Mouse (Mus musculus): ENCODE results near the gene Glyatl3. TPM values are rescaled to one million over a fixed set of nuclear protein-coding genes. Genes with fewer than 3 reads are reported as not detected.

Gene Glyatl3
- total RNA-seq (2021) = not detected
- long read RNA-seq, experiment 1 = 0 reads
- long read RNA-seq, experiment 2 = 0 reads

DNA sequence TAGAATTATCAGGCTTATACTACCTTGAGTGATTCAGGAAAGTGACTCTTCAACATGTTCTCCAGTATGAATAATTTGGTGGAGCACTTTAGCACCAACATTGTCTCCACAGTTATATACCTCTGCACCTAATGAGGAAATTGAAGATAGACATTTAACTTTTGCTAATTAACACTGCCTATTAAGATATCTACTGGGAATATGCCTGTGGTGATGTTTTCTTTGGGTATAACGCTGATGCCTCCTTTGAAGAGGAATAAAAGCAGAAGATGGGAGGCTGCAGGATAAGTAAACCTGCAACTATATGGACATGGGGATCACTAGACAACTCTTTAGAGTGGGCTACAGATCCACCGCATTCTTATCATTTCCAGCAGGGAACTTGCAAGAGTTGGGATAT, at the start of gene Glyatl3:
Gene Glyatl3, minus strand, starts transcription at position 101 of the 400 bp plus-strand sequence.
- no peak for DNase-seq (ENCODE audit: low spot score)

DNA sequence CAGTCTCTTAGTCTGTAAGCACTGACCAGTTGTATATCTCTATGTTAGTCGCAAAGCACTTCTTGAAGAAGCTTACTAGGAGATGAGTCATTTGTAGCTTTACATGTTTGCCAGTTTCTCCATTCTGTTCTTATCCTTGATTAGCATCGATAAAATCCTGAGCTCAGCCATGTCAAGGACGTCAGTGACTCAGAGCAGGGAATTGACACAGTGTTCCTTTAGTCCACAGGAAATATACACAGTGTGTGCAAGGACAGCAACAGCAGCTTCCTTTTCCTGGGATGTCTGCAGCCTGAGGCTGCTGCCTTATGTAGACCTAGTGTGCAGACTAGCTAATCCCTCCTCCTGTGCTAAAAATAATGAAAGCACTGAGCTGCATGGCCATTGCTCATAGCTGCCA, 34.4 kb upstream of the Glyatl3 start:
- DNase-seq (ENCODE audit: low spot score) = no peak

DNA sequence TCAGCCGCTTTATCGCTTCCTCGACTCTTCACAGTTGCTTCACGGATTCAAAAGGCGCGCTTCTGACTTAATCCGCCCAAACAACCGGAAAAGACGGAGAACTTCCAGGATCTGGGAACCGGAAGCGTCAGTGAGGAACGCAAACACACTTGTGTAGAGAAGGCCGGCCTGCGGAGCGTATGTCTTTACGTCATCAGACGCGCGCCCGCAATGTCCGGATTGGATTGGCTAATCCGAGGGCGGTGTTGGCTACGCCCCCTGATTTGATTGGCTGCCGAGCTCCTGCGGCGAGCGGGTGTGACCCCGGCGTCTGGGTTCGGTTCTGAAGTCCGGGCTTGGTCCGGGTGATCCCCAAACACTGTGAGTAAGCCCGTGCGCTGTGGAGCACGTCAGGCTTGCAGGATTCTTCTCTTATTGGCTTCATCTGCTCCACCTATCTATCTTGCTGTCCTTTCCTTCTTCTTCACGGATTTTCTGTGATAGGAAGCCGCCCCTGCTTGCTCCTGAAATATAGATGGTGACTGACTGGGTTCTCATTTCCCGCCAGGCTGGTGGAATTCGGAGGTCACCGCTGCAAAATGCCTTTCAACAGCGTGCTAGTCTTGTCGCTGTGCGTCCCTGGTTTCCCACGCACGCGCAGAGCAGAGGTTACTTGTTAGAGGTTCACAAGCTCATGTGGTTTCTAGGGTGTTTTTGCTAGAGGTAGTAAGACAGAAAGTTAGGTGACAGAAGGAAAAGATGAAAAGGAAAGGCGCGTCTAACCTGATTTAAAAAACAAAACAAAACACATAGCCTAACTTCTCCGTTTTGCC, 20.5 kb upstream of the Glyatl3 start, which contains the start of the genes Mut and Cenpq:
Gene Mut, plus strand, starts transcription at position 266 of the 812 bp plus-strand sequence.
Gene Cenpq, minus strand, starts transcription at position 628 of the 812 bp plus-strand sequence.
- peak; percentile 99 for DNase-seq (ENCODE audit: low spot score)

- no peak for DNase-seq (ENCODE audit: low spot score)
These were observed 19.8 kb upstream of the Glyatl3 start for GRCm38 (mm10) chr17:40933985-40934384.

GRCm38 (mm10) chr17:40915499-40915898, 1.3 kb upstream of the Glyatl3 start:
- DNase-seq (ENCODE audit: low spot score) = no peak

DNA sequence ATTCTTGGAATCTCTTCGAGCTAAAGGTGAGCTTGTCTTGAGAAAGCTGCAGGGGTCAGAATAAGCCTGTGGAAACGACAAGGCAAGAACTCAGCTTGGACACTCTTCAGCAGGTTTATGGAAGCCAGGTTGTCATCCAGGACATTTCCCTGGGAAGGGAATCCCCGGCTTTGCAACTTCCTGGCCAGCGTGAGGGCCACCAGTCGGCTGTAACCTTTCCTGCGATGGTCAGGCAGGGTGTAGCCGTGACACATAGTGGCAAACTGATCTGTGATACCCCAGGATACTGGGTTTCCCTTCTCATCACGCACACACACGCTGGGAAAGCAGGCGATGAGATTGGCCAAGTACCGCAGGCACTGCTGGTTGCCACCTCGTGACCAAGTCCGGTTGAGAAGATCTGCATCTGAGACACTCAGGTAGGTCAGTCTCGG, 9.4 kb downstream of the Glyatl3 start:
- no peak for DNase-seq (ENCODE audit: low spot score)

- DNase-seq (ENCODE audit: low spot score) = no peak
These were observed 10.0 kb downstream of the Glyatl3 start for GRCm38 (mm10) chr17:40904056-40904597.

DNA sequence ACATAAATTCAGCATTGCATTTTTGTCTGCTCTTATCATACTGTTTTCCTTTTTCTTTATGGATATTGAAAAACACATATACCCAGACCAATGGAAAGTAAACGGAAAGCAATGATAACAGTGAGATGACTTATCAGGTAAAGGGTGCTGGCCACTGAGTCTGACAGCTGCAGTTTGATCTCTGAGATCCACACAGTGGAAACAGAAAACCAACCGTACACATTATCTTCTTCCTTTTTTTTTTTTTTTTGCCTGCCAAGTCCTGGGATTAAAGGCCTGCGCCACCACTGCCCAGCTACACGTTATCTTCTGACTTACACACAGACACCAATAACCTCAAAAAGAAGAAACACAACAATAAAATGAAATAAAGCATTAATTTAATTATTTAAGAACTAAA, 10.8 kb downstream of the Glyatl3 start:
- DNase-seq (ENCODE audit: low spot score) = no peak

GRCm38 (mm10) chr17:40899783-40900363, 14.3 kb downstream of the Glyatl3 start:
- DNase-seq (ENCODE audit: low spot score) = no peak

DNA sequence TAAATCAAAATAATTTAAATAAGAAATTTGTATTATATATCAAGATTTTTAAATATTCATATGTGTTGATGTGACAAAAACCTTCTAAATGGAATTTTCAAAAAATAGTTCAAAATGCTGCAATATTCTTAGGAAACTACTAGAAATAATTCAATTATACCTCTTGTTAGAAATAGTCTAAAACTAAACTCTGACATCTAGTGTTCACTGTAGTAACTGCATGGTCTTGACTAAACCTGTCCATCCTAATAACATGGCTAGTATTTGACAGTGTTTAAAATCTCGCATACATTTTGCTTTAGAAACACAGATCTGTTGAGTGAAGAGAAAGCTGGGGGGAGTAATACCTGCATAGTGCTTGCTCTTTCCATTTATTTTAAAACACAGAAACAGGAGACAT, 17.3 kb downstream of the Glyatl3 start:
- DNase-seq (ENCODE audit: low spot score) = no peak

DNA sequence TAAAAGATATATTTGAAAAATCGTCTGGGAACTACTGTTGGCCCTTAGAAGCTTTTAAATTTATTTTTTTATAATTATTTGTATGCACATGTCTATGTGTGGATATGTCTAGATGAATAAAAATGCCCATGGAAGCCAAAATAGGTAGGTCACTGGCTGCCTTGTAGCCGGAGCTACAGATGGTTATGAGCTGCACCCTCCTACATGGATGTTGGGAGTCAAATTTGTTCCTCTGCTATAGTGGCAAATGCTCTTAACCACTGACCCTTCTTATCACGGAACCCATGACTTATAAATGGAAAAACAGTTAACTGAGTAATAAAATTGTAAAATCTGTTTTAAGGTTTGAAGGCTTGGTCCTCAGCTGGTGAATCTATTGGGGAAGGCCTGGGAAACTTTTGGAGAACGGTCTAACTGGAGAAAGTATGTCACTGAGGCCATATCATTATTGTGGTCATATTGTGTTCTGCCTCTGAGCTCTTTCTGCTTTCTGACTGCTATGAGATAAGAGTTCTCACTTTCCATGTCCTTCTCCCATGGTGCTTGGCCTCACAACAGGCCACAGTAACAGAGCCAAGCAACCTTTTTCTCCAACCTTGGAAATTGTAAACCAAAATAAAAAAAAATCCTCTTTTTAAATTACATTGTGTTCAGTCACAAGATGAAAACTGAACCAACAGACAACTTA, 26.2 kb downstream of the Glyatl3 start:
- no peak for DNase-seq (ENCODE audit: low spot score)

DNA sequence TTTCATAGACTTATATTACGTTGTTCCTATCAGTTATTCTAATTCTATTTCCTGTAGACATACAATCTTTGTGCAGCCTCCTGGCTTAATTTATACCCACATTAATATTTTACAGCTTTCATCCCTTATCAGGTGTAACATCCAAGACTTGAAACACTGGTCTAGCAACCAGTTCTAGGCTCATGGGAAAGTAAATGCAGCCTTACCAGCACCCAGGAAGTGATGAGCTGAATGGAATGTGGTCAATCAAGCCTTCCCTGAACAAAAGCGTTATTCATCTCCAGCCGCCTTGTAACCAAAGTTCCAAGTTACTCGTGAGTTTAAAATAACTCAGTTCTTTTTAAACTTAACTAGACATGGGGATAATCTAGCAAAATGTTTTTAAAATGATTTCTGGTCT, 29.0 kb downstream of the Glyatl3 start:
- no peak for DNase-seq (ENCODE audit: low spot score)

DNA sequence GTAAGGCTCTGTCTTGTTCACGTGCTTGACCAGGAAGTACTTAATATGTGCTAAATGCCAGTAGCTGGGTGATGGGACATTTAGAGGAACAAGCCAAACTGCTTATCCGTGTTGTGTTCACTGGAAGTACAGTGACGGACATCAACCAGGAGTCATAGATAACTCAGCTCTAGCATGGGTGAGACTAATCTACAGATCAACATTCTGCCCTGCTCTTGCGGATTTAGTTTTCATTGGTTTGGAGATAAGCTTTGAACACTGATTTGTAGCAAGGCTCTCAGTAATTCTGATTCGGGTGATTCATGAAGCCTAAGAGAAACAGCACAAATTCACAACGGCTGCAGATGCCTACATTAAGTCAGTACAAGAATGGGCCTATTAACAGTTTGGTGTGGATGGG, 32.0 kb downstream of the Glyatl3 start:
- no peak for DNase-seq (ENCODE audit: low spot score)

DNA sequence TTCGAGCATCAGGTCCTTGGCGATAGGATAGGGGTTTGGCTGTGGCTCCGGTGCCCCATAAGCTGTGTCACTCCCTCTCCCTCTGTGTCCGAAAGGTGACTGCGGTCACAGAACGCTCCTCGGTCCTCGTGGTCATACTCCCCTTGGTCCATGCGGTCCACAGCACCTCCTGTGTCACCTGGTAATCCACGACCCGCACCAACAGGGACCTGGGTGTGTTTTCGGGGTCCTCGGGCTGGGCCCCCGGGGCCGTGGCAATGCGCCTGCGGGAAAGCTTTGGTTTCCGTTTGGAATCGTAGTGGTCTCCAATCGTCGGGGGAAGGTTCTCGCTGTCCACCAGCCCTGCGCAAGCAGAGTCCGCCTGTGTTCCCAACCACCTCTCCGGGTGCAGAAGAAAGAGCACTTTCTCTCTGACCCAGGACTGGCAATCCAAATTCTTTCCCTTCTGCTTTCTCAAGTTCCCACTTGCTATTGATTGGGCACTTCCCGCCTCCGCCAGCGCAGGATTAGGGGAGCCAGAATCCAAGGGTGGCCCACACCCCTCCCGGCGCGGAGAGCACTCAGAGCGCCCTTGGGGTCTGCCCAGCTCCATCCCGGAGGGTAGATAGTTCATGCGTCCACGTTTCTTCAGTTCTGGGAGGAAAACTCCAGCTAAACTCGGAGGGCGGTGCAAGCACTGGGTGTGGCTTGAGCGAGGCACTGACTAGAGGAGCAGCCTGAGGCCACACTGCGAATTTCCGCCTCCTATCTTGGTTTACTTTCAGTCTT, 34.0 kb downstream of the Glyatl3 start, which contains the start of gene 9130008F23Rik:
Gene 9130008F23Rik, minus strand, starts transcription at position 636 of the 768 bp plus-strand sequence.
- peak; percentile 58 for DNase-seq (ENCODE audit: low spot score)

DNA sequence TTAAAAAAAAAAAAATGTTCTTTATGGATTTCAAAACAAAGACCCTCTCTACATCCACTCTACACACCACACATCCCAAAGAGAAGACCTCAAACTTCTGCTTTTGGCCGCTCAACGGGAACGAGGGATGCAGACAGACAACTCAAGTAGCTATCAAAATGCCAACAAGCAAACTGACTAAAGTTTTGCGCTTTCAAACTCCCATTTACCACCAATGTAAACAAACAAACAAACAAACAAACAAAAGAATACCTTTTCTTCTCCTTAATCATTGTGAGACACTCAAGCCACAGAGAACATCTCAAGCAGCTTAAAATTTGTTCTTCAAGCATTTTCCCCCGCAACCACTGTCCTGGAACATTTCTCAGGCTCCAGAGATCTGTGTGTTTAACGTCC, 34.6 kb downstream of the Glyatl3 start:
- DNase-seq (ENCODE audit: low spot score) = no peak

DNA sequence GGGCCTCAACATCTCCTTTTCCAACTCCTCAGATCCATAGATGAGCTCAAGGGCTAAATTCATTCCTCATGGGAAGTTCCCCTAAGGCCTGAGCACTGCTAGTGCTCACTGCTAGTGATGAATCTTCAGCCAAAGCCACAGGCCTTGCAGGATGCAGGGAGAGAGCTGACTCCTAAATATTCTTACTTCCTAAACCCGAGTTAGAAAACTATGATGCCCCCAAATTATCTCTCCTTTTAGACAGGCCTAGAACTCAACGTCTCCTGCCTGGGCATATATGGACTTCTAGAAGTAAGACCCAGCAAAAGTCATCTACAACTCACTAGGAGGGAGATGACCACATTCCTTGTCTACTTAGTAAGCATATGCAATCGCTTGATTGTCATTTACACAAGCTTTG, 36.4 kb downstream of the Glyatl3 start:
- DNase-seq (ENCODE audit: low spot score) = no peak

- no peak for DNase-seq (ENCODE audit: low spot score)
These were observed 38.6 kb downstream of the Glyatl3 start for GRCm38 (mm10) chr17:40875568-40875967.

DNA sequence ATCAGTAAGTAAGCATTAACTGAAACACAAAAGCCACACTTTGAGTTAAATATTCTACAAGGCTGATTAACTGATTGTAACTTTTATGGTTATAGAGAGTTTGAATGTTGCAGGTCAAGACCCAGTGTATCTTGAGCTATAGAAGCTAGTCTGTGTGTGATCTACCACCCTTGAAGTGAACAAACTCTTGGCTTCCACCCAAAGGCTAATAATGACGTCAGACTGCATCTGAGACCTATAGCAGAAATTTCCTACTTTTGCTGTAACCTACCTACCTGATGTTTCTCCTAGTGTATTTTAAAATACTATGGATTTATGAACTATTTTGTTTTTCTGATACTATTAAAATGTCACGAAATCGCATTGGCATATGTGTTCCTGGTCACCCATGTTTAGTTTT, 39.4 kb downstream of the Glyatl3 start:
- DNase-seq (ENCODE audit: low spot score) = no peak

DNA sequence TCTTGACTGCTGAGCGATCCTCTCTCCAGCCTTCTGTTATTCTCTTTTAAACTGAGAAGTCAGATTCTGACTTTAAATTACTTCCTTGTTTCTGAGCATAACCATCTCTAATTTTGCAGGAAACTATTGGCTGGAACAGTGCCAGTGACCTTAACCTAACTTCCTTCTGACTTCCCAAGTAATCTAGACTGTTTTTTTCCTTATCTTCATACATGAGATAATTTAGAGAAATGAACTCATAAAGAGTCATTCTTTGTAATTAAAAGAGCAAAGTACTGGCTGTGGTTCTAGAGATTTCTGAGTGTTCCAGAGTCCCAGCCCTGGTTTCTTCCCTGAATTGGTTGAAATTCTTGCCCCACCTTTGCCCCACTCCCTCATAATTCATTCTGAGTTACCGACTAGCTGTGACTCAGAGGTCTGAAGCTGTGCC, 40.6 kb downstream of the Glyatl3 start:
- DNase-seq (ENCODE audit: low spot score) = no peak

DNA sequence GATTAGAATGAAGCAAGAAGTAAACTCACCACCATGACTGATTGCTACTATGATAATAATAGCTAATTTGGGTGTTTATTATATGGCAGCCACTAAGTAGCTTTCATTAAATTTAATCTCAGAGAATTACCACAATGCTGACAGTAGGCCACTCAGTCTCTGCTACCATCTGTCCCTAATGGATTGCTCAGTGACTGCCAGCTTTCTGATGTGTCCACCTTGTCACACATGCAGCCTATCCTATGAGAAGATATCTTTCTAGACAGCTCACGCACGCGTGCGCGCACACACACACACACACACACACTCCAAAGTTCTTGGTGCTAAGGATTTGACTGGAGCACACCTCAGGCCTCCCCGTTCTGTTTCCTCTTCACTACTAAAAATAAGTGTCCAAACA, 41.5 kb downstream of the Glyatl3 start:
- no peak for DNase-seq (ENCODE audit: low spot score)

Data from gastrocnemius, adult 18-20 months (tissue).